Mouse (Mus musculus): ENCODE results near the gene Angptl2. TPM values are rescaled to one million over a fixed set of nuclear protein-coding genes. Genes with fewer than 3 reads are reported as not detected.

The Angptl2 gene
- polyA plus RNA-seq, 1 experiment from 2014 or later: 38.7 TPM

- Histone ChIP-seq H3K27ac (ENCODE audit: low read depth) (peak overlapping the region; percentile 84), H3K4me2 (ENCODE audit: low read length) (0 out of 2 replicates have a peak overlapping the region, but pooled peaks have one; percentile 11), H3K4me3 (ENCODE audit: low read depth, low read length) (no peak overlapping the region), H3K9me3 (ENCODE audit: control insufficient read depth, low read length) (no peaks in the 10 kb centered on the region), H3K9ac (ENCODE audit: low read length) (no peak overlapping the region), H3K4me1 (replicated peaks; ENCODE audit: control insufficient read depth, insufficient read depth, low read length) (peaks cover 22% of the 10 kb centered on the region; the same call in 1 of the 2 replicates), H3K36me3 (ENCODE audit: control insufficient read depth, insufficient read depth, low read length) (no peaks in the 10 kb centered on the region), H3K27me3 (replicated peaks; ENCODE audit: control insufficient read depth, insufficient read depth, low read length) (no peaks in the 10 kb centered on the region)
- no peak for DNase-seq (ENCODE audit: low spot score)
- WGBS: 34% methylated on average over 3 of the region's 3 CpGs
- ATAC-seq (replicated peaks; ENCODE audit: low FRiP score, low TSS enrichment, low read depth): no peak
These were observed 49.9 kb downstream of the Angptl2 start for GRCm38 (mm10) chr2:33265793-33266192.

GRCm38 (mm10) chr2:33267075-33267474 is 51.2 kb downstream of the Angptl2 start:
- H3K4me2 ChIP-seq (ENCODE audit: low read length): no peak overlapping the region
- 66% methylated on average over 1 of the region's 1 CpGs for WGBS
- DNase-seq (ENCODE audit: low spot score): no peak
- no peak overlapping the region for H3K27ac ChIP-seq (ENCODE audit: low read depth)
- peaks cover 22% of the 10 kb centered on the region; the same call in 1 of the 2 replicates for H3K4me1 ChIP-seq (replicated peaks; ENCODE audit: control insufficient read depth, insufficient read depth, low read length)
- no peak for ATAC-seq (replicated peaks; ENCODE audit: low FRiP score, low TSS enrichment, low read depth)
- no peak overlapping the region for H3K9ac ChIP-seq (ENCODE audit: low read length)
- H3K4me3 ChIP-seq (ENCODE audit: low read depth, low read length): no peak overlapping the region
- no peaks in the 10 kb centered on the region for H3K36me3 ChIP-seq (ENCODE audit: control insufficient read depth, insufficient read depth, low read length)
- no peaks in the 10 kb centered on the region for H3K9me3 ChIP-seq (ENCODE audit: control insufficient read depth, low read length)
- H3K27me3 ChIP-seq (replicated peaks; ENCODE audit: control insufficient read depth, insufficient read depth, low read length): no peaks in the 10 kb centered on the region

GRCm38 (mm10) chr2:33268384-33269131 is 52.7 kb downstream of the Angptl2 start:
- ATAC-seq (replicated peaks; ENCODE audit: low FRiP score, low TSS enrichment, low read depth): no peak
- H3K36me3 ChIP-seq (ENCODE audit: control insufficient read depth, insufficient read depth, low read length): no peaks in the 10 kb centered on the region
- H3K4me1 ChIP-seq (replicated peaks; ENCODE audit: control insufficient read depth, insufficient read depth, low read length): peaks cover 22% of the 10 kb centered on the region; the same call in 1 of the 2 replicates
- 73% methylated on average over 6 of the region's 6 CpGs for WGBS
- H3K9me3 ChIP-seq (ENCODE audit: control insufficient read depth, low read length): no peaks in the 10 kb centered on the region
- DNase-seq (ENCODE audit: low spot score): no peak
- H3K9ac ChIP-seq (ENCODE audit: low read length): no peak overlapping the region
- no peaks in the 10 kb centered on the region for H3K27me3 ChIP-seq (replicated peaks; ENCODE audit: control insufficient read depth, insufficient read depth, low read length)
- no peak overlapping the region for H3K4me3 ChIP-seq (ENCODE audit: low read depth, low read length)
- H3K4me2 ChIP-seq (ENCODE audit: low read length): no peak overlapping the region
- H3K27ac ChIP-seq (ENCODE audit: low read depth): peak overlapping the region; percentile 1; the same call in 1 of the 2 replicates

GRCm38 (mm10) chr2:33269132-33269493 is 53.2 kb downstream of the Angptl2 start:
- Histone ChIP-seq H3K9me3 (ENCODE audit: control insufficient read depth, low read length) (no peaks in the 10 kb centered on the region), H3K27ac (ENCODE audit: low read depth) (peak overlapping the region; percentile 1; the same call in 1 of the 2 replicates), H3K9ac (ENCODE audit: low read length) (no peak overlapping the region), H3K27me3 (replicated peaks; ENCODE audit: control insufficient read depth, insufficient read depth, low read length) (no peaks in the 10 kb centered on the region), H3K4me1 (replicated peaks; ENCODE audit: control insufficient read depth, insufficient read depth, low read length) (peaks cover 22% of the 10 kb centered on the region; the same call in 1 of the 2 replicates), H3K36me3 (ENCODE audit: control insufficient read depth, insufficient read depth, low read length) (no peaks in the 10 kb centered on the region), H3K4me2 (ENCODE audit: low read length) (no peak overlapping the region), H3K4me3 (ENCODE audit: low read depth, low read length) (no peak overlapping the region)
- 85% methylated on average over 2 of the region's 2 CpGs for WGBS
- ATAC-seq (replicated peaks; ENCODE audit: low FRiP score, low TSS enrichment, low read depth) (no peak), DNase-seq (ENCODE audit: low spot score) (no peak)

- DNase-seq (ENCODE audit: low spot score): no peak
- WGBS: 92% methylated on average over 2 of the region's 2 CpGs
- Histone ChIP-seq H3K9me3 (ENCODE audit: control insufficient read depth, low read length) (no peaks in the 10 kb centered on the region), H3K9ac (ENCODE audit: low read length) (no peak overlapping the region), H3K4me2 (ENCODE audit: low read length) (no peak overlapping the region), H3K4me3 (ENCODE audit: low read depth, low read length) (no peak overlapping the region), H3K27ac (ENCODE audit: low read depth) (no peak overlapping the region), H3K36me3 (ENCODE audit: control insufficient read depth, insufficient read depth, low read length) (no peaks in the 10 kb centered on the region), H3K27me3 (replicated peaks; ENCODE audit: control insufficient read depth, insufficient read depth, low read length) (no peaks in the 10 kb centered on the region), H3K4me1 (replicated peaks; ENCODE audit: control insufficient read depth, insufficient read depth, low read length) (peaks cover 15% of the 10 kb centered on the region; the same call in 1 of the 2 replicates)
- ATAC-seq (replicated peaks; ENCODE audit: low FRiP score, low TSS enrichment, low read depth): no peak
These were observed 54.7 kb downstream of the Angptl2 start for GRCm38 (mm10) chr2:33270569-33270968.

- Histone ChIP-seq H3K27me3 (replicated peaks; ENCODE audit: control insufficient read depth, insufficient read depth, low read length) (no peaks in the 10 kb centered on the region), H3K4me3 (ENCODE audit: low read depth, low read length) (no peak overlapping the region)
- 76% methylated on average over 1 of the region's 1 CpGs for WGBS
These were observed 55.6 kb downstream of the Angptl2 start for GRCm38 (mm10) chr2:33271511-33271910.

GRCm38 (mm10) chr2:33272665-33273439 is 57.0 kb downstream of the Angptl2 start:
- no peak overlapping the region for H3K4me2 ChIP-seq (ENCODE audit: low read length)
- H3K36me3 ChIP-seq (ENCODE audit: control insufficient read depth, insufficient read depth, low read length): no peaks in the 10 kb centered on the region
- DNase-seq (ENCODE audit: low spot score): no peak
- no peaks in the 10 kb centered on the region for H3K9me3 ChIP-seq (ENCODE audit: control insufficient read depth, low read length)
- peaks cover 6% of the 10 kb centered on the region; the same call in 1 of the 2 replicates for H3K4me1 ChIP-seq (replicated peaks; ENCODE audit: control insufficient read depth, insufficient read depth, low read length)
- no peak for ATAC-seq (replicated peaks; ENCODE audit: low FRiP score, low TSS enrichment, low read depth)
- no peak overlapping the region for H3K9ac ChIP-seq (ENCODE audit: low read length)
- no peak overlapping the region for H3K27ac ChIP-seq (ENCODE audit: low read depth)
- H3K27me3 ChIP-seq (replicated peaks; ENCODE audit: control insufficient read depth, insufficient read depth, low read length): no peaks in the 10 kb centered on the region
- WGBS: 72% methylated on average over 4 of the region's 4 CpGs
- no peak overlapping the region for H3K4me3 ChIP-seq (ENCODE audit: low read depth, low read length)

More at GRCm38 (mm10) chr2:33271511-33271910, 55.6 kb downstream of the Angptl2 start:
- no peak overlapping the region for H3K27ac ChIP-seq (ENCODE audit: low read depth)
- ATAC-seq (replicated peaks; ENCODE audit: low FRiP score, low TSS enrichment, low read depth) (no peak), DNase-seq (ENCODE audit: low spot score) (no peak)
- H3K4me1 ChIP-seq (replicated peaks; ENCODE audit: control insufficient read depth, insufficient read depth, low read length): peaks cover 8% of the 10 kb centered on the region; the same call in 1 of the 2 replicates
- no peaks in the 10 kb centered on the region for H3K36me3 ChIP-seq (ENCODE audit: control insufficient read depth, insufficient read depth, low read length)
- no peak overlapping the region for H3K9ac ChIP-seq (ENCODE audit: low read length)
- no peak overlapping the region for H3K4me2 ChIP-seq (ENCODE audit: low read length)
- no peaks in the 10 kb centered on the region for H3K9me3 ChIP-seq (ENCODE audit: control insufficient read depth, low read length)

GRCm38 (mm10) chr2:33274719-33275490 is 59.0 kb downstream of the Angptl2 start:
- 83% methylated on average over 12 of the region's 12 CpGs for WGBS
- ATAC-seq (replicated peaks; ENCODE audit: low FRiP score, low TSS enrichment, low read depth) (no peak), DNase-seq (ENCODE audit: low spot score) (no peak)
- H3K4me1 ChIP-seq (replicated peaks; ENCODE audit: control insufficient read depth, insufficient read depth, low read length): no peaks in the 10 kb centered on the region
- no peaks in the 10 kb centered on the region for H3K9me3 ChIP-seq (ENCODE audit: control insufficient read depth, low read length)
- H3K9ac ChIP-seq (ENCODE audit: low read length): no peak overlapping the region
- H3K27me3 ChIP-seq (replicated peaks; ENCODE audit: control insufficient read depth, insufficient read depth, low read length): no peaks in the 10 kb centered on the region
- H3K4me2 ChIP-seq (ENCODE audit: low read length): no peak overlapping the region
- no peaks in the 10 kb centered on the region for H3K36me3 ChIP-seq (ENCODE audit: control insufficient read depth, insufficient read depth, low read length)
- H3K27ac ChIP-seq (ENCODE audit: low read depth): no peak overlapping the region
- H3K4me3 ChIP-seq (ENCODE audit: low read depth, low read length): no peak overlapping the region

Data from intestine, embryonic 14.5 days (tissue).